Mouse (Mus musculus) erythroblast, embryonic 14.5 days (primary cell): ENCODE measurements around the gene Neu3. TPM values are rescaled to one million over a fixed set of nuclear protein-coding genes. Genes with fewer than 3 reads are reported as not detected.

Source experiments
- H3K27me3 ChIP-seq: 2 replicates; pipeline ENCODE4 v1.6.1; 2012; ENCODE audit warnings: inconsistent platforms; ENCODE audit not compliant: control insufficient read depth
- H3K36me3 ChIP-seq: 2 replicates; pipeline ENCODE4 v1.6.1; 2012; ENCODE audit warnings: mild to moderate bottlenecking, inconsistent platforms; ENCODE audit not compliant: control insufficient read depth
- H3K4me1 ChIP-seq: 2 replicates; pipeline ENCODE4 v1.6.1; 2012; ENCODE audit warnings: inconsistent platforms; ENCODE audit not compliant: control insufficient read depth
- H3K4me3 ChIP-seq: replicated peaks from 2 replicates; pipeline ENCODE3; 2012; ENCODE audit warnings: moderate library complexity, mild to moderate bottlenecking, inconsistent platforms
- H3K9me3 ChIP-seq: 2 replicates; pipeline ENCODE4 v1.6.1; 2012; ENCODE audit warnings: low read length, inconsistent platforms, mixed read lengths; ENCODE audit not compliant: control insufficient read depth
- GATA1 ChIP-seq: IDR thresholded peaks from 2 replicates; pipeline ENCODE4 v1.6.1; 2012; ENCODE audit warnings: low read length, inconsistent platforms, mixed read lengths
- TAL1 ChIP-seq: IDR thresholded peaks from 3 replicates; pipeline ENCODE4 v1.6.1; 2012; ENCODE audit warnings: low read length, inconsistent platforms, mixed read lengths
- polyA plus RNA-seq: library from polyadenylated mRNA; stranded (reverse); fragments of >175 nt; gene quantifications from 2 replicates; pipeline ENCODE4 v1.2.3, GENCODE M21; 2012

Neu3 gene
- polyA plus RNA-seq, 1 experiment = 0.51 TPM

- TF ChIP-seq GATA1 = no peak
- no peak for TF ChIP-seq TAL1
These were observed 24.7 kb downstream of the Neu3 start for GRCm38 (mm10) chr7:99803535-99803934.

GRCm38 (mm10) chr7:99799118-99799517 is 29.1 kb downstream of the Neu3 start:
- Histone ChIP-seq H3K4me1 (peaks cover 70% of the 10 kb centered on the region), H3K36me3 (peaks cover 12% of the 10 kb centered on the region), H3K9me3 (peaks cover 12% of the 10 kb centered on the region), H3K4me3 (no peak overlapping the region), H3K27me3 (peaks cover 32% of the 10 kb centered on the region)
- TF ChIP-seq GATA1 = no peak
- no peak for TF ChIP-seq TAL1

More at GRCm38 (mm10) chr7:99803535-99803934, 24.7 kb downstream of the Neu3 start:
- Histone ChIP-seq H3K4me3 (peak overlapping the region; percentile 43), H3K4me1 (peaks cover 95% of the 10 kb centered on the region), H3K27me3 (no peaks in the 10 kb centered on the region; the same call in 1 of the 2 replicates), H3K36me3 (peaks cover 34% of the 10 kb centered on the region), H3K9me3 (peaks cover 12% of the 10 kb centered on the region)

GRCm38 (mm10) chr7:99797911-99798647 is 30.1 kb downstream of the Neu3 start:
- Histone ChIP-seq H3K4me1 (peaks cover 61% of the 10 kb centered on the region), H3K4me3 (no peak overlapping the region), H3K27me3 (peaks cover 37% of the 10 kb centered on the region), H3K9me3 (peaks cover 12% of the 10 kb centered on the region), H3K36me3 (peaks cover 12% of the 10 kb centered on the region)
- TF ChIP-seq TAL1 (no peak), GATA1 (0 out of 2 replicates have a peak, but pooled peaks have one; percentile 13)

- no peak for TF ChIP-seq TAL1
- TF ChIP-seq GATA1 = no peak
- no peak overlapping the region for H3K4me3 ChIP-seq
- peaks cover 6% of the 10 kb centered on the region for H3K9me3 ChIP-seq
- H3K36me3 ChIP-seq = peaks cover 6% of the 10 kb centered on the region
- H3K4me1 ChIP-seq = peaks cover 52% of the 10 kb centered on the region
- peaks cover 41% of the 10 kb centered on the region for H3K27me3 ChIP-seq
These were observed 31.0 kb downstream of the Neu3 start for GRCm38 (mm10) chr7:99797261-99797660.

GRCm38 (mm10) chr7:99796471-99796870 is 31.7 kb downstream of the Neu3 start:
- H3K4me3 ChIP-seq = no peak overlapping the region
- H3K4me1 ChIP-seq = peaks cover 46% of the 10 kb centered on the region
- no peak for TF ChIP-seq GATA1
- H3K36me3 ChIP-seq = no peaks in the 10 kb centered on the region; the same call in none of the 2 replicates
- H3K9me3 ChIP-seq = no peaks in the 10 kb centered on the region; the same call in 1 of the 2 replicates
- peaks cover 41% of the 10 kb centered on the region for H3K27me3 ChIP-seq

- no peak overlapping the region for H3K4me3 ChIP-seq
- H3K27me3 ChIP-seq = peaks cover 43% of the 10 kb centered on the region
- peaks cover 35% of the 10 kb centered on the region for H3K4me1 ChIP-seq
- H3K9me3 ChIP-seq = no peaks in the 10 kb centered on the region
- no peaks in the 10 kb centered on the region for H3K36me3 ChIP-seq
- TF ChIP-seq GATA1 = no peak
- no peak for TF ChIP-seq TAL1
These were observed 32.8 kb downstream of the Neu3 start for GRCm38 (mm10) chr7:99795192-99795981.

GRCm38 (mm10) chr7:99794096-99794495 is 34.1 kb downstream of the Neu3 start:
- peaks cover 43% of the 10 kb centered on the region for H3K27me3 ChIP-seq
- H3K9me3 ChIP-seq = no peaks in the 10 kb centered on the region
- no peaks in the 10 kb centered on the region for H3K36me3 ChIP-seq
- H3K4me3 ChIP-seq = no peak overlapping the region
- peaks cover 22% of the 10 kb centered on the region for H3K4me1 ChIP-seq
- TF ChIP-seq TAL1 = no peak
- TF ChIP-seq GATA1 = no peak

- Histone ChIP-seq H3K27me3 (peaks cover 26% of the 10 kb centered on the region), H3K4me1 (peaks cover 8% of the 10 kb centered on the region), H3K9me3 (no peaks in the 10 kb centered on the region), H3K36me3 (no peaks in the 10 kb centered on the region), H3K4me3 (no peak overlapping the region)
- TF ChIP-seq TAL1 = no peak
- TF ChIP-seq GATA1 = no peak
These were observed 37.4 kb downstream of the Neu3 start for GRCm38 (mm10) chr7:99790816-99791215.

- Histone ChIP-seq H3K36me3 (no peaks in the 10 kb centered on the region), H3K27me3 (peaks cover 6% of the 10 kb centered on the region), H3K4me1 (no peaks in the 10 kb centered on the region), H3K4me3 (no peak overlapping the region), H3K9me3 (no peaks in the 10 kb centered on the region)
- TF ChIP-seq TAL1 = no peak
- TF ChIP-seq GATA1 = no peak
These were observed 39.7 kb downstream of the Neu3 start for GRCm38 (mm10) chr7:99788563-99788962.
